Mouse (Mus musculus) CH12.LX (cell line): ENCODE results near the gene Dnase1l3. TPM values are rescaled to one million over a fixed set of nuclear protein-coding genes. Genes with fewer than 3 reads are reported as not detected.

ENCODE experiments used
- DNase-seq: peaks from one replicate; pipeline ENCODE4 v3.0.0-alpha.2; 2013; ENCODE audit errors: extremely low read depth
- H3K27ac ChIP-seq: 2 replicates; pipeline ENCODE4 v1.5.1; 2012; ENCODE audit warnings: low read depth, mild to moderate bottlenecking, control low read depth, moderate library complexity; ENCODE audit not compliant: insufficient read depth
- H3K27me3 ChIP-seq: replicated peaks from 2 replicates; pipeline ENCODE3; 2012; ENCODE audit warnings: inconsistent platforms
- H3K36me3 ChIP-seq, 2 experiments: replicated peaks in 1 of 2; 2 replicates each; pipeline versions ENCODE3 to v1.6.1; 2012; ENCODE audit warnings: inconsistent platforms in 1 of 2, low read length in 1 of 2, mild to moderate bottlenecking in 1 of 2, mixed read lengths in 1 of 2, moderate library complexity in 1 of 2; ENCODE audit not compliant: control insufficient read depth in 1 of 2, insufficient read depth in 1 of 2
- H3K4me1 ChIP-seq, 2 experiments: 2 replicates each; pipeline ENCODE4 v1.6.1; 2012; ENCODE audit warnings: inconsistent platforms in 1 of 2, moderate library complexity in 1 of 2; ENCODE audit not compliant: insufficient read depth in 2 of 2, control insufficient read depth in 1 of 2
- H3K4me2 ChIP-seq: 2 replicates; pipeline ENCODE4 v1.6.1; 2012; ENCODE audit warnings: low read depth, mild to moderate bottlenecking, control low read depth; ENCODE audit not compliant: poor library complexity, insufficient read depth, severe bottlenecking
- H3K4me3 ChIP-seq, 3 experiments: fragments of 150-350 bp in 1 of 3; sonication (generic) in 1 of 3; replicated peaks in 1 of 3; 2 replicates each; pipeline versions ENCODE3 to v1.5.1; 2011 to 2012; ENCODE audit warnings: low read depth in 2 of 3, low read length in 2 of 3, mild to moderate bottlenecking in 2 of 3, moderate library complexity in 2 of 3, control low read depth in 1 of 3, improper control_type of control experiment in 1 of 3, inconsistent platforms in 1 of 3, mixed read lengths in 1 of 3; ENCODE audit not compliant: poor library complexity in 1 of 3
- H3K79me2 ChIP-seq: replicated peaks from 2 replicates; pipeline ENCODE4 v1.6.1; 2012; ENCODE audit warnings: mild to moderate bottlenecking, moderate library complexity; ENCODE audit not compliant: control insufficient read depth, poor library complexity, insufficient read depth, severe bottlenecking; ENCODE audit errors: extremely low read depth
- H3K9ac ChIP-seq: 2 replicates; pipeline ENCODE4 v1.6.1; 2012; ENCODE audit warnings: low read depth, mild to moderate bottlenecking, control low read depth, moderate library complexity; ENCODE audit not compliant: insufficient read depth
- H3K9me3 ChIP-seq: replicated peaks from 2 replicates; pipeline ENCODE3; 2012; ENCODE audit warnings: low read length, inconsistent platforms, mixed read lengths
- CHD1 ChIP-seq: IDR thresholded peaks from 2 replicates; pipeline ENCODE4 v1.6.1; 2012; ENCODE audit warnings: low read depth, low read length, improper control_type of control experiment, inconsistent platforms
- CHD2 ChIP-seq: IDR thresholded peaks from 2 replicates; pipeline ENCODE4 v1.6.1; 2011; ENCODE audit warnings: low read length, improper control_type of control experiment
- CTCF ChIP-seq, 2 experiments: IDR thresholded peaks in 1 of 2; conservative IDR thresholded peaks in 1 of 2; 2 replicates each; pipeline ENCODE4 v1.5.1; 2011 to 2012; ENCODE audit warnings: low read depth in 2 of 2, low read length in 2 of 2, improper control_type of control experiment in 1 of 2, inconsistent platforms in 1 of 2, mild to moderate bottlenecking in 1 of 2, moderate library complexity in 1 of 2
- EP300 ChIP-seq: IDR thresholded peaks from 2 replicates; pipeline ENCODE4 v1.6.1; 2011; ENCODE audit warnings: low read length, improper control_type of control experiment
- ETS1 ChIP-seq: conservative IDR thresholded peaks from 2 replicates; pipeline ENCODE4 v1.6.1; 2012; ENCODE audit warnings: low read depth, mild to moderate bottlenecking, inconsistent platforms, low read length, improper control_type of control experiment, moderate library complexity
- GABPA ChIP-seq: IDR thresholded peaks from 2 replicates; pipeline ENCODE4 v1.6.1; 2012; ENCODE audit warnings: low read depth, low read length, improper control_type of control experiment, inconsistent platforms; ENCODE audit not compliant: insufficient replicate concordance
- IRF4 ChIP-seq: IDR thresholded peaks from 2 replicates; pipeline ENCODE4 v1.6.1; 2014; ENCODE audit warnings: low read depth, mild to moderate bottlenecking, inconsistent platforms, low read length, improper control_type of control experiment
- MAFK ChIP-seq: IDR thresholded peaks from 2 replicates; pipeline ENCODE4 v1.6.1; 2011; ENCODE audit warnings: low read length, improper control_type of control experiment; ENCODE audit not compliant: insufficient replicate concordance
- MAX ChIP-seq: IDR thresholded peaks from 2 replicates; pipeline ENCODE4 v1.6.1; 2011; ENCODE audit warnings: low read length, improper control_type of control experiment
- MAZ ChIP-seq: IDR thresholded peaks from 2 replicates; pipeline ENCODE4 v1.6.1; 2012; ENCODE audit warnings: low read depth, mild to moderate bottlenecking, inconsistent platforms, low read length, improper control_type of control experiment, moderate library complexity
- MXI1 ChIP-seq: IDR thresholded peaks from 2 replicates; pipeline ENCODE4 v1.6.1; 2011; ENCODE audit warnings: mild to moderate bottlenecking, low read depth, low read length, improper control_type of control experiment
- NRF1 ChIP-seq: IDR thresholded peaks from 2 replicates; pipeline ENCODE4 v1.6.1; 2014; ENCODE audit warnings: low read depth, mild to moderate bottlenecking, inconsistent platforms, low read length, improper control_type of control experiment, moderate library complexity
- PAX5 ChIP-seq: IDR thresholded peaks from 2 replicates; pipeline ENCODE4 v1.6.1; 2012; ENCODE audit warnings: low read length, inconsistent platforms, mixed read lengths
- POLR2A ChIP-seq: IDR thresholded peaks from 2 replicates; pipeline ENCODE4 v1.6.1; 2011; ENCODE audit warnings: low read depth, mild to moderate bottlenecking, improper control_type of control experiment, low read length
- POLR2AphosphoS2 ChIP-seq: IDR thresholded peaks from 2 replicates; pipeline ENCODE4 v1.6.1; 2011; ENCODE audit warnings: low read depth, low read length, improper control_type of control experiment
- RAD21 ChIP-seq: IDR thresholded peaks from 2 replicates; pipeline ENCODE4 v1.6.1; 2011; ENCODE audit warnings: low read depth, mild to moderate bottlenecking, low read length, improper control_type of control experiment, moderate library complexity
- RCOR1 ChIP-seq: conservative IDR thresholded peaks from 2 replicates; pipeline ENCODE4 v1.6.1; 2012; ENCODE audit warnings: low read depth, mild to moderate bottlenecking, inconsistent platforms, low read length, improper control_type of control experiment
- SIN3A ChIP-seq: IDR thresholded peaks from 2 replicates; pipeline ENCODE4 v1.6.1; 2012; ENCODE audit warnings: low read length, improper control_type of control experiment, inconsistent platforms
- TCF12 ChIP-seq: IDR thresholded peaks from 2 replicates; pipeline ENCODE4 v1.6.1; 2014; ENCODE audit warnings: low read depth, mild to moderate bottlenecking, inconsistent platforms, low read length, improper control_type of control experiment
- UBTF ChIP-seq: IDR thresholded peaks from 2 replicates; pipeline ENCODE4 v1.6.1; 2012; ENCODE audit warnings: low read depth, mild to moderate bottlenecking, inconsistent platforms, low read length, improper control_type of control experiment, moderate library complexity
- USF1 ChIP-seq: IDR thresholded peaks from 2 replicates; pipeline ENCODE4 v1.6.1; 2014; ENCODE audit warnings: low read depth, mild to moderate bottlenecking, inconsistent platforms, low read length, improper control_type of control experiment
- USF2 ChIP-seq: conservative IDR thresholded peaks from 2 replicates; pipeline ENCODE4 v1.6.1; 2011; ENCODE audit warnings: low read depth, low read length, improper control_type of control experiment
- ZC3H11A ChIP-seq: IDR thresholded peaks from 2 replicates; pipeline ENCODE4 v1.6.1; 2012; ENCODE audit warnings: low read depth, mild to moderate bottlenecking, inconsistent platforms, low read length, improper control_type of control experiment
- ZMIZ1 ChIP-seq: IDR thresholded peaks from 2 replicates; pipeline ENCODE4 v1.6.1; 2012; ENCODE audit warnings: low read depth, mild to moderate bottlenecking, inconsistent platforms, low read length, improper control_type of control experiment
- ZNF384 ChIP-seq: IDR thresholded peaks from 2 replicates; pipeline ENCODE4 v1.6.1; 2012; ENCODE audit warnings: low read depth, low read length, improper control_type of control experiment, inconsistent platforms
- dilution Hi-C: fragments of 300-500 bp; cut with MboI; formaldehyde crosslinking; loops from 2 replicates; pipeline ENCODE4 v1.14.3; 2020; ENCODE audit warnings: low sequenced_read_pairs; ENCODE audit not compliant: extremely low pct_unique_long_range_greater_than_20kb, extremely low pct_ligation_motif_present
- in situ Hi-C: fragments of 300-500 bp; cut with MboI; formaldehyde crosslinking; loops from 3 replicates; pipeline ENCODE4 v1.14.3; 2019; ENCODE audit warnings: low sequenced_read_pairs, low pct_ligation_motif_present, low pct_unique_long_range_greater_than_20kb, mixed read lengths
- polyA plus RNA-seq: library from polyadenylated mRNA; unstranded; fragments of >175 nt; gene quantifications from 2 replicates; pipeline ENCODE4 v1.2.1, GENCODE M21; 2012; ENCODE audit warnings: low read depth; ENCODE audit not compliant: insufficient read length
- total RNA-seq, 2 experiments: library from RNA; depleted of rRNA; stranded (reverse); fragments of 300-350 nt in 1 of 2; fragments of >200 nt in 1 of 2; gene quantifications; 2 replicates each; pipeline ENCODE4 v1.2.3; 2012 to 2014

The Dnase1l3 gene
- total and polyA plus RNA-seq, 3 experiments = 2.5 to 36.0 (median 2.9) TPM

- H3K9ac ChIP-seq = no peak overlapping the region
- in situ Hi-C loops = loop anchor here (5.0 kb wide), 2 partner anchors 38 to 42 kb away; no protein-coding TSS in a partner anchor
- H3K27ac ChIP-seq = no peak overlapping the region
- H3K4me1 ChIP-seq = peaks cover 22 to 52% of the 10 kb centered on the region in 2 experiments
- no peak overlapping the region for H3K4me2 ChIP-seq
- no peaks in the 10 kb centered on the region for H3K9me3 ChIP-seq
- DNase-seq = no peak
- H3K79me2 ChIP-seq = peaks cover 3% of the 10 kb centered on the region; the same call in 1 of the 2 replicates
- no peak for TF ChIP-seq RAD21
- no peak for TF ChIP-seq ZNF384
- TF ChIP-seq PAX5 = no peak
- no peak for TF ChIP-seq CHD1
- no peak for TF ChIP-seq POLR2A
- no peak for TF ChIP-seq NRF1
- no peak for TF ChIP-seq ZMIZ1
- no peak for TF ChIP-seq RCOR1
- no peak for TF ChIP-seq MAFK
- no peak for TF ChIP-seq EP300
- TF ChIP-seq SIN3A = no peak
- TF ChIP-seq USF1 = no peak
- no peak for TF ChIP-seq GABPA
- TF ChIP-seq CHD2 = no peak
- no peak for TF ChIP-seq MAX
- TF ChIP-seq CTCF (conservative IDR thresholded peaks at IDR 0.05 in 1 of 2, IDR thresholded peaks at IDR 0.05 in 1 of 2; ENCODE audit: low read depth in 2 of 2, low read length in 2 of 2) = no peak
- no peak for TF ChIP-seq TCF12
- peaks cover 8% of the 10 kb centered on the region for H3K27me3 ChIP-seq
- H3K36me3 ChIP-seq = no peaks in the 10 kb centered on the region
- dilution Hi-C loops = no loop called here
- no peak overlapping the region for H3K4me3 ChIP-seq
These were observed 5.9 kb upstream of the Dnase1l3 start for GRCm38 (mm10) chr14:8000247-8000646.

GRCm38 (mm10) chr14:7999435-7999834 is 5.1 kb upstream of the Dnase1l3 start:
- no peak overlapping the region for H3K27ac ChIP-seq
- peaks cover 26 to 51% of the 10 kb centered on the region in 2 experiments for H3K4me1 ChIP-seq
- H3K79me2 ChIP-seq = peaks cover 3% of the 10 kb centered on the region; the same call in 1 of the 2 replicates
- DNase-seq = no peak
- H3K9me3 ChIP-seq = no peaks in the 10 kb centered on the region
- no peaks in the 10 kb centered on the region for H3K36me3 ChIP-seq
- no peak for TF ChIP-seq ZC3H11A
- no peak for TF ChIP-seq UBTF
- TF ChIP-seq MXI1 = no peak
- TF ChIP-seq MAZ = no peak
- no peak for TF ChIP-seq MAFK
- TF ChIP-seq SIN3A = no peak
- no peak for TF ChIP-seq NRF1
- TF ChIP-seq GABPA = no peak
- no peak for TF ChIP-seq ZNF384
- TF ChIP-seq USF2 = no peak
- no peak for TF ChIP-seq POLR2AphosphoS2
- no peak for TF ChIP-seq IRF4
- TF ChIP-seq ETS1 = no peak
- no peak for TF ChIP-seq CHD1
- TF ChIP-seq POLR2A = no peak
- H3K27me3 ChIP-seq = peaks cover 8% of the 10 kb centered on the region
- in situ Hi-C loops = loop anchor here (10.0 kb wide), 2 partner anchors 175 to 185 kb away; partner anchors contain the start of genes Flnb and Pdhb
- dilution Hi-C loops = no loop called here
- no peak overlapping the region for H3K4me2 ChIP-seq
- no peak overlapping the region for H3K4me3 ChIP-seq
- H3K9ac ChIP-seq = no peak overlapping the region
